Mouse (Mus musculus) right cerebral cortex, adult 2 months (tissue): ENCODE data around the gene Serpina5.

Experiments
- DNase-seq, 2 experiments: peaks; one replicate each; pipeline ENCODE4 v3.0.0; 2021 to 2022; ENCODE audit warnings: low spot score in 2 of 2

The Serpina5 gene

DNA sequence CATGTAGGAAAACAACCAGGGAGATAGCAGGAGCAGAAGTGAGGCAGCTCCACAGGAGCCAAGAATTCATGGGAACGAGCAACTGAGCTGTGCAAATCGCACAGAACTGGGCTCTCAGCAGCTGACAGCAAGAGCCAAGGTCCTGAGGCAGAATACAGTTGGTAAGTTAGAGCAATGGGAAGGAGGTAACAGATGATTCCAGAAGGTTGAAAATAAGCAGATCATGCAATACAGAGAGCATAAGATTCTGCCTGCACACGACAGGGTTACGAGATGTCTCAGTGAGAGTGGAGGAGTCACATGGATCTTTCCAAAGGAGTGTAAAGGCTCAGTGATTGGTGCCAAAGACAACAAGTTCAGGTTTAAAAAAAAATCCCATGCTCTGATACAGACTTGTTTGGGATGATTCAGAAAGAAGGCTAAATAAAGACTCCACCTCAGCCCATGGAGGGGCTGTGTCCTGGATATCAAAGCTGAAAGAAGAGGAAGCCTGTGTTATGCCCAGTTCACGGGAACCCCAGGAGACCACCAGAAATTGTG lies 24.2 kb downstream of the Serpina5 start:
- no peak for DNase-seq

DNA sequence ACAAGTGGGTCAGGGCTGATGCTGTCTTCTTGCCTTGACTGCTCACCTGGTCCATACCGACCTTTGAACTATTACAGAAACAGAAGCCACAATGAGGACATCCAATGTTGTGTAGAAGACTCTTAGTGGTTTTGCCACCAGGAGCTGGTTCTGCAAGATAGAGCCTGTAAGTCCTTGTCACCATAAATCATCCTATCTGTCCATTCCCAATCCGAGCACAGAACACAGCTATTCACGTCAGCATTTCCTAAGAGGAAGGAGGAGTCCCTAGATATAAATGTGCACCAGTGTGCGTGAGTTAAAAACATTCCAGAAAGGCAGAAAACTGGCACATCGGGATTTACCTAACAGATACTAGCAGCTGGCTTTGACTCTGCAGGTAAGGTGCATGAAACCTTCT lies 26.8 kb downstream of the Serpina5 start, which contains the start of gene Serpina3b:
Serpina3b (plus strand) TSS at position 301 of the 400 bp plus-strand sequence.
- DNase-seq: no peak

DNA sequence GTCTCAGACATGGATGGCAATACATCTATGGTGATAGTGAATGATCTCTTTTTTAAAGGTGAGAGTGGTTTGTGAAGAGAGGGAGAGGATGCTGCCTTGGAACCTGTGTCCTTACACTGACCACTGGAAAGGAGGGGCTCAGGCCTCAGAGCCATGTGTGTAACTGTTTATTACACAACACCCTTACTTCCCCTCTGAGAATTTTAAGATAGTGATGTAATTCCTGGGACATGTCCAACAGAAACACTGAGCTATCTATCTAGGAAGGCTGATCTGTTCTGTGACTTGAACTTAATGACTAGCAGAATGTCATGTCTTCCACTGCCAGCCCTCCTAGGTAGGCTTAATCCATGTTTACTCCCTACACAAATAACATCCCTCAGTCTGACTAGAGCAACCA lies 30.1 kb downstream of the Serpina5 start:
- DNase-seq: no peak

DNA sequence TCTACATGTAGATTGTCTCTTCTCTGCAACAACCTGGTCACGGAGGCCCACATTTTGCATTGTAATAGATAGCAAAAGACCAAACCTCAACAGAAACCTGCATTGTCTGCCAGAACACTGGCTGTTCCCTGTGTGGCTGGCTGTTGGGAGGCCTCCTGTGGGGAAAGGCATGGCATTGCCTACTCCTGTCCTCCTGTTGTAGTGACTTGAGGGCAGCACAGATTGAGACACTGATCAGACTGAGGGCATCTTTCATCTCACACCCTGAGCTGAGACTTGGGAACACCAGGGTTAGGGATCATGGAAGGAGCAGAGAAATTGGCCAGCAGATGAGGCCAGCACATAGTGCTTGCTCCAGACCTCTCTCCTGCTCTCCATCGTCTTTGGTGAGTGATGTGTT lies 37.3 kb downstream of the Serpina5 start:
- DNase-seq: no peak

DNA sequence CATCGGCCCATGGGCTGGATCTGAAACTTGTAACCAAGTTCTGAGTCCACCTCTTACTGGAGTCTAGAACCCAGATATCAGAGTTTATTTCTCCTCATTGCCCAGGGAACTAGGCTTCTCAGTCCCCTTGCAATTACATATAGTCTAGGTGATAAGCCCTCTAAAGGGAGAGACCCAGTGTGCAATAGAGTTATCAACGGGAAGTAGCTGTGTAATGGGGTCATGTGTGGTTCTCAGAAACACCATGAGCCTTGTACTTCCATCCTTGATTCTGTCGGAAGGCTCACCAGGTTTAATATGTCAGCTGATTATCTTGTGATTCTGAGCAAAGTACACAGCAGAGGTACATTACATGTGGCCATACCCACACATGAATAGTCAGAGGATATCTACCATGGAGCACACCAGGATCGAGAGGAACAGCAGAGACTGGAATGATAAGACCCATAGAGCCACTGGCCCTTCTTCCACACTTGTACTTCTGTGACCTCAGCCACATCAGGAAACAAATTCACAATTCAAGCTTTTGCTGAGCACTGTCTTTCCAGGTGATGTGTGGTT lies 39.7 kb downstream of the Serpina5 start:
- DNase-seq: no peak

DNA sequence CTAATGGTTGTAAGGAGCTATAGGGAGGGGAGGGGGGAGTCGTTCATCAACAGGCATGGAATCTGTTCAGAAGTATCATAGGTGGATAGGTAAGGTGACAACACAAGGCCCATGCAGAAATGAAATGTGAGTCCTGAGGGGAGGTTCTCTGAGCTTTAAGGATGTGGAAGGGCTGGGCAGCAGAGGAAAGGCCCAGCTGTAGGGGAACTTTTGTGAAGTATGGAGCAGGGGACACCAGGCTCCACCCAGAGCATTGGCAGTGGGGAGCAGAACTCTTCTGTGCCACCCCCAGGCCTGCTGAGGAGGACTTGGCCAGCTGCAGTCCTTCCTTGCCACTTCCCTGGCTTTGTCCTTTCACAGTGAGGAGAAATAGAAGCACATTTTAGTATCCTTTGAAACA lies 40.6 kb downstream of the Serpina5 start:
- DNase-seq: no peak

DNA sequence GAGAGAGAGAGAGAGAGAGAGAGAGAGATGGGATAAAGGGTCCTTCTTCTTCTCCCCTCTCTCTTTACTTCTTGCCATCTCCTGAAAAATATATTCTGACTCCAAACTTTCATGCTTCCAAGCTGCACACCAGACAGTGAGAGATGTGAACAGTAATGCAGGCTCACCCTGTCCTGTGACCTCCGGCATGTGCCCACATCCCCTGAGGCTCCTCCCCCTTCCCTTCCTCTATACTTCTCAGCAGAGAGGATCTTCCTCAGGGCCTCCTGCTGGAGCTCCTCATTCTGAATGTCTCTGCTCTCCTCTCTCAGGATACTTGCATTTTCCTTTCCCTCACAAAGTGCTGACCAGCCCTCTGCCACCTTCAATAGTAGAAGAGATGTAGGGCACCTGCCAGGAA lies 41.5 kb downstream of the Serpina5 start:
- no peak for DNase-seq

DNA sequence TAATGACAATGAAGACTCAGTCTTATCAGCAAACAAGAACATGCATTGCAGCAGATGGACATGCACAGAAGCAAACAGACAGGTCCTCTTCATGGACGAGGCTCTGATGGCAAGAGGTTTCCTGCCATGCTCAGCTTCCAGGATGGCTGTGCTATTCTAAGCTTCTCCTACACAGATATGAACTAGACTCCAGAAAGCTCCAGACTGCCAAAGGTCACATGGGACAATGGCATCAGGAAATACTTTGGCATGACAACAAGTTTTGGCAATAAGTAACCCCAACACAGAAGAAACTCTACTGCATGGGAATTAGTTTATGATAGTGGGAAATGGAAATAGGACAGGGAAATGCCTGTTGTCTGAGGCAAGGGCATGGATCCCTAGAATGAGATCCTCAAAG lies 42.4 kb downstream of the Serpina5 start:
- DNase-seq: no peak

DNA sequence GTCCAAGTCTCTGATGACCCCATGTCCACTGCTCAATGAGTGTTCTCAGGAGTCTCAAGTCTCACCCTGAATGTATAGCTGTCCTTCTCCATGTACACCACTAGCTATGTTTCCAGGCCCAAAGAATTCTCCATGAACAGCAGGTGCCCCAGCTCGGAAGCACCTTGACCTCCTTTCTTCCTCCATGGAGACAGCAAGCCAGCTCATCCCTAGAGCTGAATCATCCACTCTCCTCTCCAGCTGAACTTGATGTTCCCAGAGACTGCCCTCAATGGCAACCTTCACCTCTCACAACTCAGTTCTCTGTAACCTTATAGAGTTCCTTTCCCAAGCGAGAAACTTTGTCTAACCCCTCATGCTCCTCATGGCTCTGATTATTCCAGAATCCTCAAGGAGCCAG lies 44.7 kb downstream of the Serpina5 start:
- DNase-seq: no peak

DNA sequence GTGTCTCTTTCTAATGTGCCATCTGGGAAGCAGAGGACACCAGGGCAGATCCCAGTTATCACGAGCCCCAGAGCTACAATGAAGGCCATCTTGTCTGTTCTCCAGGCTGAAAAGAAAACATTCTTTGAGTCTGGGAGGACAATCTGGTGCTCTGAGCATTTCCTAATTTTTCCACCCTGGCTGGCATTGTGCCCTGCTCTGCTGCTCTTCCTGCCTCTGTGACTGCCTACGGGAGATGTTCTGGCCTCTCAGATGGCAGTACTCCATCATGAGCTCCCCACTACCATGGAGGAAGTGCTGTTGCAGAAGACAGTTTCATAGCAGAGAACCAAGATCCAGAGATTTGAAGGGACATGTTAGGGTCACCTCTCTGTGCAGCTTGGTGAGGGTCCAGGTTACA lies 51.1 kb downstream of the Serpina5 start:
- DNase-seq: no peak

DNA sequence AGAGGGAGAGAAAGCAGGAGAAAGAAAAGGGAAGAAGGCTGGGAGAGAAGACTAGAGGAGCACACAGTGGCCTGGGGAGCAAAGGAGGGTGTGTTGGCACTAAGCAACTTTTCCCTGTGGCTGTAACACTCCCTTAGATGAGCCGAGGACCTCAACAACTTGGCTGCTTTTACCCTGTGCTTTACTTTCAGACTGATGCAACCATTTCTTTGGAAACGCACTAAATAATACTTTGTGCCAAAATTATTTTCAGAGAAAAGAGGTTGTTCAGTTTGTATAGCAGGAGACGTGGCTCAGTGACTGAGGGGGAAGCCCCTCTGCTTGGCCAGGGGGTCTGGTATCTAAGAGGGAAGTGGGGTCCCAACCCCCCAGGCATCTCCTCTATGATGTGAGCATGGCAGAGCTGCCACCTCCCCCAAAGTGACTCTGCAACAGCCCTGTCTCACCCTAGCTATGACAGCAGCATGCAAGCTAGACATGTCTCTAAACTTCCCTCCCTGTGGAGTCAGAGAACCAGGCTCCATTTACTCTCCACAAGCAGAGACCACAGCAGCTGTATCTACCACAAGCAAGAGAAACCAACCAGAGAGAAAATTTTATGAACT lies 52.2 kb downstream of the Serpina5 start:
- DNase-seq: no peak

DNA sequence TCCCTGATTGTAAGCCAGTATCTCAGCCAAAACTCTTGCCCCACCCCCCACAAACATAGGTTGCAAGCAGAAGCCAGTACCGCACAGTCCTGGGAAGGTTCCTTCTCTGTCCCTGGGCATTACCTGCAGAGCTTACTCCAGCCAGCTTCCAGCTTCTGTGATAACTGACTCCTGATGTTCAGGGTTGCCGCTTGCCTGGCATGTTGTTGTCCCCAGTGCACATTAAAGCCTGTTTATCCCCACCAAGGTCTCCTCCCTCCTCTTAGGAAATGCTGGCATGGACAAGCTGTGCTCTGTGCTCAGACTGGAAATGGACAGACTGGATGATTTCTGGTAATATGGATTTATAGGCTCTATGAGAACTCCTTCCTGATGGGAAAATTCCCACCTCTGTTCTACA lies 52.7 kb downstream of the Serpina5 start, which contains the start of gene Serpina3c:
Serpina3c (minus strand) TSS at position 215 of the 400 bp plus-strand sequence.
- DNase-seq: no peak
